Mouse (Mus musculus) left cerebral cortex, postnatal 4 days (tissue): ENCODE measurements around the gene Slx4. TPM values are rescaled to one million over a fixed set of nuclear protein-coding genes. Genes with fewer than 3 reads are reported as not detected.
"Not testable (repeated sequence)": the region's sequence is repeated elsewhere in the genome, so short reads cannot be mapped to it uniquely, and the experiment has no call there.

Experiments
- DNase-seq: peaks from one replicate; pipeline ENCODE4 v3.0.0-alpha.2; 2022
- intact Hi-C: fragments of 180-260 bp; cut with DNase I; formaldehyde crosslinking; loops from one replicate; pipeline ENCODE4 v1.15.1; 2025
- total RNA-seq, 2 experiments: library from RNA; stranded (reverse); gene quantifications; 2 replicates each; pipeline ENCODE4 v1.2.3; 2021

Slx4 gene
- total RNA-seq, 2 experiments from 2014 or later = 78.6 to 91.6 TPM

DNA sequence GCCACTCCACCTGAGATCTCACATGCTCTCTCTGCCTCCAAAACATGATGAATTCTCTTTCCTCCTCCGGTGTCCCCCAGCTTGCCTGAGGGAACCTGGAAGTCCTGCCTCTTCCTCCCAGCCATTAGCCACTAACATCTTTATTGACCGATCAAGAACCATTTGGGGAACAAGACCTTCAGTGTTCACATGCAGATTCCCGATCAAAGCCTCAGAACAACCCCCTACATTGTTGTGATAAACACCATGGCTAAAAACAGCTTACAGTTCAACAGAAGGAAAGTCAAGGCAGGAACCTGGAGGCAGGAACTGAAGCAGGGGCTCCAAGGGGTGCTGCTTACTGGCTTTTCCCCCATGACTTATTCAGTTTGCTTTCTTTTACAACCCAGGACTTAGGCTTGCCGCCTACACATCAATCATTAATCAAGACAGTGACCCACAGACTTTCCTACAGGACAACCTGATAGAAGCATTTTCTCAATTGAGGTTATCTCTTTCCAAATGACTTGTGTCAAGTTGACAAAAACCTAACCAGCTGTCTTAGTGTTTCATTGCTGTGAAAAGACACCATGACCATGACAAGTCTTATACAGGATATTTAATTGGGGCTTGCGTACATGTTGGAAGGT, 10.6 kb upstream of the Slx4 start:
- intact Hi-C loops = no loop called here
- DNase-seq = no peak

DNA sequence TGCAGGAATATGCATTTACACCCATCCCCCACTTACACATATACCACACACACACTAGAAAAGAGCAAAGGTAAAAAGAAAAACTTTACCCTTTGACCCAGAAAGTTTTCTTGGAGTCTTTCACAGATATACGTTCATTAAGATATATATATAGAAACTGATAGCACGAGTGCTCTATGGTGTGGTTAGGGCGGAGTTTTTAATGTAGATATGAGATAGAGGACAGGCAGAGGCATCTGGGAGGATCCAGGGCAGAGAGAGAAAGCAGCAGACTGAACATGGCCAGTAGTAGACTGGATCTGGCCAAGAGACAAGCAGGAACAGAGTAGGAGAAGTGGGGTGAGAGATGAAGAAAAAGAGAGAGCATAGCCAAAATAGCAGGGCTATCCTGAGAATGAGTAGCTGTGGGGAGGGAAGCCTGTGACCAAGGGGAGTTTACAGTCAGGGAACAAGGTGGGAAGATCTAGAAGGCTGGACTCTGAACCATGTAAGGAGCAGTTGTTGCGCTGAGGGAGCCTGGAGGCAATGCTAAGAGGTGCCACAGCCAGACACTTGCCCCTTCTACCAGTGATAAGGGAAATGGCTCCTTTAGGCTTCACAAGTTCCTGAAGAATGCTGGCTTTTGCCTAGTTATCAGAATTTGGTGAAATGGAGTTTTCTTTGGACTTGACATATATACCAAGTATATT, 9.5 kb upstream of the Slx4 start:
- DNase-seq = no peak
- intact Hi-C loops = no loop called here

DNA sequence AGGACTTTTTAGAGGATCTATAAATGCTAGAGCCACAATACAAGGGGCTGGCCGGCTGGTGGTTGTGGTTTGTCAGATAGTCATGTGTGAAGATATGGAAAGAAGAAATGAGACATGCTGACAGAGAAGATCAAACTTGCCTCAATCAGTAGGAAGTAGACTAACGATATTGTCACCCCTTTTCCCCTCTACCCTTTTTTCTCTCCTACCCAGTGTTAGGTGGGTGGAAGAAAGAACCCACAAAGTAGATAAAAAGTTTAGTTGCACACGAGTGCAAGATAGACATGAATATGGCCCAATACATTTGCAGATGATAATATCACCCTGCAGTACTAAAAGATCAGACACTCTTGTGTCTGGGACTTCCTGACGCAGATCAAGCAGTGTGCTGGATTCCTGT, 15.2 kb downstream of the Slx4 start:
- no peak for DNase-seq
- intact Hi-C loops = no loop called here

DNA sequence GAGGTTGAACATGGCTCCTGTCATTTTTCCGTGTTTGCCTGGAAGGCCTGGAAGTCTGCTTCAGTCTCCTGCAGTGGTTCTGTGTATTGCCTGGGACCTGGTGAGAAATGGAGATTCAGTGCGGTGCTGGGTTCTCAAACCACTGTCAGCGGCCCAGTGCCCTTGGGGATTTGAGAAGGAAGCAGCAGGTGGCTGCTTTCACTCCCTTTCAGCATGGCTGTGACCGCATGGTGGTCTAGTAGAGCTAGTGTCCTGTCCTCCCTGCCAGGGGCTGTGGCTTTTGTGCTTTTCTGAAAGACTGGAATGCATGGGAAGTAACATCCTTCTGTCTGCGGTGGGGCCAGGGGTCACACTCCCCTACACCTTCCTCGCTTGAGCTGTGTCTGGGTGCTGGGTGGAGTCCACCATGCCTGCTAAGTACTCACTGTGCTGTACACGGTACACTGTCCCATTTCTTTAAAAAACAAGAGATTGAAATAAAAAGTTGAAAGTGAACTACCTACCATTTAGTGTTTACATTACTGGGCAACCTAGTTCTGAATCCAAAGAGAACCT, 20.3 kb downstream of the Slx4 start:
- intact Hi-C loops = no loop called here
- DNase-seq = no peak

DNA sequence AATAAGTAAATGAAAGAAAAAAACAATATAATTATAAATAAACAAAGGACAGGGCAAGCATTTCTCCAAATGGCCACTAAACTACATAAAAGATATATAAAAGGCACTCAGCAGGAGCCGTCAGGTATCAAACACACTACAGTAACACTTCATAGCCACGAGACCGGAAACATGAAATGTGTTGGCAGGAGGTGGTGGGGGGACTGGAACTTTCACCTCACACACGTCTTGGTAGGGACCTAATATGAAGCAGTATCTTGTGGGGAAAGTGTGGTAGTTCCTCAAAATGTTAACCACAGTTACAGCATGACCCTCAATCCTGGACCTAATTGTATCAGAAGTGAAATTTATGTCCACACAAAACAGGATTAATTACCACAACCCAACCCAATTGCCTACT, 21.4 kb downstream of the Slx4 start:
- intact Hi-C loops = no loop called here
- no peak for DNase-seq

DNA sequence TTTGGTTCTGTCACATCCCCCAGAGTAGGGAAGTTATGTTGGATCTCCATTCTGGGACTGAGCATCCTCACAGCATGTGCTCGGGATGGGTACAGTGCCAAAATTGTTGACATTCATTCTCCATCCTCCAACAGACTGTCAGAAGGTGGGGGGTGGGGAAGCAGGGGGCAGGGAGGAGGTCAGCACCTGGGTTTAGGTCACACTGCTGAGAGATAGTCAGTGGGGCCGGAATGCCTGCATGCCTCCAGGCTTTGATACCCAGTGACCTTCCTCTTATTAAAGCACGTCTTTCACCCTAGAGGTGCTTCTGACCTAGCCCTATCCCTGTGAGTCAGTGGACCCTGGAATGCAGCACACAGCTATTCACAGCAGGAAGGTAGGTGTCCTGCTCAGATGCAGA, 26.9 kb downstream of the Slx4 start:
- intact Hi-C loops = no loop called here

DNA sequence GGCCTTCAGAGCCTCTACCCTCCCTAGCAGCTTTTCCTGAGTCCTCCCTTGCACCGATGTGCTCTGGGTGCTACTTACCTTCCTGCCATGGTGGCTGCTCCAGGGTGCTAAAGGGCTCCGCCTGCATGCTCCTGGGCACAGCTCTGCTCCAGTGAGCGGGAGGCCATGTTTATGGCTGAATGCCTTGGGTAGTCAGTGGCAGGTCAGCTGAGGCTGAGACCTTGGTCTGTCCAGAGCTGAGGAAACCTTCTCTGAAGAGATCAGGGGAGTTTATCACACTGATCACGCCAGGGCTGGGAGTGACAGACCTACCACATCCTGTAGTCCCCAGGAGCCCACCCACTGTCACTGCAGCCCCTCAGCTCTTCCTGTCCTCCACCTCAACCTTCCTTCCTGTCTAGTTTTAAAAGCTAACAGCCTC, 27.3 kb downstream of the Slx4 start, which contains the start of gene Nlrc3:
TSS of gene Nlrc3 (minus strand) at position 382 of the 421 bp plus-strand sequence.
- intact Hi-C loops = no loop called here
- DNase-seq = no peak

More for the DNA sequence above, 26.9 kb downstream of the Slx4 start:
- no peak for DNase-seq

DNA sequence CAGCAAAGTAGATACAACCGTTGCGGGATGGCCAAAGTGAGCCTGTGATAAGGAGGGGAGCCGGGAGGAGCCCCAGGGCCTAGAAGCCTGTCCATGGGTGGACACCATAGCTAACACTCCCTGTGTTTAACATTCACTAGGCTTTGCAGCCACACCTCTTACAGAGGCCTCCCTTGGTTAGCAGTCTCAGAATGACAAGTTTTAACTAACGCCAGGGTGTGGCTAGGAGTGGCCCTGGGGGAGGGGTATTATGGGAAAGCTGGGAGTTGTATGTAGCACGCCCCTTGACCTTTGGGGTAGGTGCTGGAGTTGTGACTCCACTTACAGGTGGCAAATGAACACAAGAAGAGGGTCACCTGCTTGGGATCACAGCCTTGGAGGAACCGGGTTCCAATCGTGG, 27.9 kb downstream of the Slx4 start:
- DNase-seq = no peak
- intact Hi-C loops = no loop called here

DNA sequence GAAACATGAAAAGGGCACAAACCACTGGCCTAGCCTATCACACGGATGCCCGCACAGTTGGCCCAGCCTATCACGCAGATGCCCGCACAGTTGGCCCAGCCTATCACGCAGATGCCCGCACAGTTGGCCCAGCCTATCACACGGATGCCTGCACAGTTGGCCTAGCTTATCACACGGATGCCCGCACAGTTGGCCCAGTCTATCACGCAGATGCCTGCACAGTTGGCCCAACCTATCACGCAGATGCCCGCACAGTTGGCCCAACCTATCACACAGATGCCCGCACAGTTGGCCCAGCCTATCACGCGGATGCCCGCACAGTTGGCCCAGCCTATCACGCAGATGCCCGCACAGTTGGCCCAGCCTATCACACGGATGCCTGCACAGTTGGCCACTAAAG, 29.1 kb downstream of the Slx4 start:
- peak; percentile 46 for DNase-seq
- intact Hi-C loops = not testable (repeated sequence)

DNA sequence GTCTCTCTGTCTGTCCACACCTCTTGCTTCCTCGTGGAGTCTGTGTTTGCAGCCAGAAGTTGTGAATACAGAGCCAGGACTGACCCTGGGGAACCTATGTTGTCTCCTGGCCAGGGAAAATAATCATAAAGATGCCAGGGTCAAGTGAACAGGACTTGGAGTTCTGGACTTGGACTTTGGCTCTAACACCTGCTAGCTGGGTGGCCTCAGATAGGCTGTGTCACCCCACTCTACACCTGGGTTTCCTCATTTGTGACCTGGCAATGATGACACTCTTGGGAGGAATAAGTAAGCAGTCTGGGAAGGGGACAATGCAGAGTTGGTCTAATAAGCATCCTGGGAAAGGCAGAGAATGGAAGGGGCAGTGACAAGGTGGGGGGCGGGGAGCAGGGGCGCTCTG, 38.0 kb downstream of the Slx4 start:
- intact Hi-C loops = no loop called here
- DNase-seq = no peak

DNA sequence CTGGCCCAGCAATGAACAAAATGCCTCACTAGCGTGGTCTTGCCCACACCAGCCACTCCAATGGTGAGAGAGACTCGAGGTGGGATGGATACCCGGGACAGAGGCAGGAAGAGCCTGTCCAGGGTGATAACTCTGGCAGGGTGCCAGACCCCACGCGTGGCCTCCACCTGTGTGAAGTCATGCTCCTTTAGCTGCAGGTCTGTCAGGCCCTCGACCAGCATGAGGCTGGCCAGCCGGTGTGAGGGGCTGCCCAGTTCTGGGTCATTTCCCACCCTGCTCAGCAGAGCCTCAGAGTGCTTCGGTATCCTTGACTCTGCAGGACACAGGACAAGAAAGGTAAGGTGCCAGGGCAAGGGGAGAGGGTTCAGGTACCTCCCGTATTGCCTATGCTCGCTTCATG, 38.6 kb downstream of the Slx4 start:
- intact Hi-C loops = no loop called here
- no peak for DNase-seq

DNA sequence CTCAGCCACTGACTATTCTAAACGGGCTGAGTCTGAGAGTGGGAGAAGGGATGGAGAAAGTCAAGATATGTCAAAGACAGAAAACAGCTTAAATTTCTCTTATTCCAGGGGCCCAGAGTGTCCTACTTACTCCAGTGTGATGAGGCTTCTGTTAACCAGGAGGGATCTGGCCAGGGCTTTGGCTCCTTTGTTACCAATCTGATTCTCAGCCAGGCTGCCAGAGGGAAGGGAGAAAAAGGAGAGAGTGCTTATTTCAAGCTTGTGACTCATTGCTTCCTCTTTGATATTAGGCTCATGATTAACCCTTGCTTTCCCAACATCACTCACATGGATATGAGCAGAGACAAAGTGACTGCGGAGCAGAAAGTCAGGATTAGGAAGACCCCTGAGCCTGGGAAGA, 44.3 kb downstream of the Slx4 start:
- intact Hi-C loops = no loop called here
- no peak for DNase-seq

DNA sequence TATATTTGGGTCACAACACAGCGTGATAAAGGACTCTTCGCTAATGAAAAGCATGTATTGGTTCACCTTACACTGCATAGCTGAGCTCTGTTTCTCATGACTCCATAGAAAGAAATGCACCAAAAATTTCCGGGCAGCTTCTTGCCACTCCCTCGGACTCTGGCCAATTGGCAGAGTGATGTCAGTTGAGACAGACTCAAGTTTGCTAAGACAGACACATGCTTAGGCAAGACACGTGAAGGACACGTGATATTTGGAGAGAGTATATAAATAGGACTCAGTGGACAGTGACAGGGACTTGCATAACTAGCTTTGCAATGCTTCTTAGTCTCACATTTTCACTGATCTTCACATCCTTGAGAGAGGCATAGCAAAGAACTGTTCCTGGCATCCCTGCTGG, 47.2 kb downstream of the Slx4 start:
- intact Hi-C loops = no loop called here
- DNase-seq = no peak

DNA sequence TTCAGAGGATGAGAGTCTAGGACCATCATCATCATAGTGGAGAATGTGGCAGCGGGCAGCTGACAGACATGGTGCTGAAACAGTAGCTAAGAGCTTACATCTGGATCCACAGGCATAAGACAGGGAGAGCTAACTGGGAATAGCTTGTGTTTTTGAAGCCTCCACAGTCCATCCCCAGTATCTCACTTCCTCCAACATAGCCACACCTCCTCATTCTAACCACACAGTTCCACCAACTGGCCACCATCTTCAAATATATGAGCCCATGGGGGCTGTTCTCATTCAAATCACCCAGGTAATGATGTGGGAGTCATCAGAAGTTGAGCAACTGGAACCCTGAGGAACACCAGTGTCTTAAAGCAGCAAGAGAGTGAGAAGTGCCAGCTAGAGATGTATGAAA, 52.4 kb downstream of the Slx4 start:
- DNase-seq = no peak

DNA sequence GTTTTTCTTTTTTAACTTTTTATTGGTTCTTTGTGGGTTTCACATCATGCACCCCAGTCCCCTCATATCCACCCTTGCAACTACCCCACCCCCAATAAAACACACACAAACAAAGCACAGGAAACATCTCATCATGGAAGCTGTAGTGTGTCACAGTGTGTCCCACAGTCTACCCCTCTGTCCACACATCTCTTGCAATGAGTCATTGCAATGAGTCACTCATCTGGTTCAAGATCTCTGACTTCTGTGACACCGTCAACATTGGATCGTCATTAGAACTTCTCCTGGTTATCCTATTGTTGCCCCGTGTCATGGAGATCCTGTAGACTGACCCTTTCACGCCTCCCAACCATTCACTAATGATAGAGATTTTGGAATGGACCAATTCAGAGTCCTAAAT, 68.9 kb downstream of the Slx4 start:
- intact Hi-C loops = no loop called here
- no peak for DNase-seq

More for the DNA sequence above, 52.4 kb downstream of the Slx4 start:
- intact Hi-C loops = no loop called here

DNA sequence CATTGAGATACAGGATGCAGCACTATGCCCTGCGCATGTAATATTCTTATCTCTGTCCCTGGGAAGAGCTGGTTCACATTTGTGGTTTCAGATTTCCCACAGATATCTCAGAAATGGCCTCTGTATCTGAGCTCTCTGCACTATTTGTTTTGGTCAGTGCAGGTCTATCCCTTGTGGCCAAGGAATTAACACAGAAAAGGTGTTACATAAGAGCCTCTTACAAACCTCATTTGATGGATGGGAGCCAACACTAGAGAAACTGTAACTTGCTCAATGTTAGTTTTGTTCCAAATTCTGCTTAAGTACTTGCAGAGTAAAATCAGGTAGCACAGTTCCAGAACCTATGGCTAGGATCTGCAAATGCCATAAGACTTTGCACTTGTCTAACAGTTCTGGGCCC, 69.5 kb downstream of the Slx4 start:
- intact Hi-C loops = no loop called here
- DNase-seq = no peak

DNA sequence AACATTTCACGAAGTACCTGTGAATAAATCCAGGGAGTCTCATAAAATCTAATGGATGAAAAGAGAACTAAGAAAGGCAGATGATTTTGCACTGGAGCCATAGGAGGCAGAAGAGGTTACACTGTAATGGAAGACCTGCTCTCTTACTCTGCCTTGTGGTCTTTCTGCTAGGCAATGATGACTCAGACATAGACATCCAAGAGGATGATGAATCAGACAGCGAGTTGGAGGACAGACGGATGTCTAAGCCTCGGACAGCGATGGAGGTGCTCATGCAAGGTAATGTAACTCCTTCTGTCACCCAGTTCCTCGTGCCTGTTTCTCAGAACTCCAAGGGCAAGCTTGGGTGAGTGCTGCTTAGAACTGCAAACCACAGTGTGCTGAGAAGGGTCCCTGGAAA, 70.0 kb downstream of the Slx4 start:
- DNase-seq = no peak
- intact Hi-C loops = no loop called here

DNA sequence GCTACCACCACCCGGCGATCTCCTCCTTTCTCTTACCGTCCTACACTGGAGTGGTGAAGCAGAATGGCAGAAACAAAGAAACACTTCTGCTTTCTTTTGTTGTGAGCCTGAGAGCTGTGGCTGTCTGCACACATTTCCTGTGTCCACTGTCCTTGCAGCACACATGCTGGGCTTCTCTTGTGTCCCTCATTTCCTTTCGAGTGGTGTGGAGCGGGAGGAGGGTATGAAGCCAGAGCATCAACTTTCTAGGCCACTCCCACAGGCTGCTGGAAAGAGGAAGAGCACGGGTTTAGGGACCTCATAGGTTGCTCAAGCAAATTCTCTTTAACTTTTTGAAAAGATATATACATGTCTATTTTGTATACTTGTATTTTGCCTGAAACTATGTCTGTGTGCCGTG, 74.4 kb downstream of the Slx4 start:
- no peak for DNase-seq
- intact Hi-C loops = loop anchor here (10.0 kb wide), 1 partner anchor 66 kb away; no protein-coding TSS in a partner anchor
